ENCODE assay signal across 8 mouse cellular contexts in the genomic region with DNA sequence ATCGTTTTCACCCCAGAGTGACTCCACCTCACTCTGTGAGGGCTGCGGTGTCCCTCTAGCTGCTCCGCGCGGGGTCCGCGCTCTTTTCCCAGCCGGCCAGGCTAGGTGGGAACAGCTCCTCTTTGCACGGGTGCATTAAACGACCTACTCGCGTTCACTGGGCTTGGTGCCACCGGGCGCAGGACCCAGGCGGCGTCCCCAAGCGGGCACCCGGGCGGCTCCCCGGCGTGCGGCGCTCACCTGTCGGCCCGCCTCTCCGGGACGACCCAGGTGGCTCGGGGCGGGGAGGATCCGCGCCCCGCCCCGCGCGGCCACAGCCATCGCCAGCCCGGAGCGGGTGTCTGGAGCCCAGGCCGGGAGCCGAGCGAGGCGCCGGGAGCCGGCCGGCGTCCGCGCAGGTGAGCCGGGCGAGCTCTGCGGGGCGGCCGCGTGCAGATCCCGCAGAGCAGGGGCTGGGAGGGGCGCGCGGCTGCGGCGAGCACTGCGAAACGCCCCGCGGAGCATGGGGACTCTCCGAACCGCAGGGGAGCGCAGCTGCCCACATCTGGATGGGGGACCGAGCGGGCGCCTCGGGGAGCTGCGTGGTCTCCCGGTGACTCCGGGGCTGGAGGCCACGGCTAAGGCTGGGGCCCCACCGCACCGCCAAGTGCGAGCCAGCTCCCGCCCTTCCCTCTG. TPM values are rescaled to one million over a fixed set of nuclear protein-coding genes. Genes with fewer than 3 reads are reported as not detected.
A peak's percentile ranks its signal among the peaks of the same experiment; 100 is the strongest.
DNase-seq lines count a peak whose midpoint lies in the region; ATAC-seq and TF ChIP-seq lines count a peak whose summit lies in the region.

Lypd6b (plus strand) TSS at position 313 of the 675 bp plus-strand sequence.

- DNase-seq in cerebellum, adult 18-20 months: peak; percentile 13 to 42
- DNase-seq in cerebellum, adult 8-10 months: no peak
- DNase-seq in thymus, postnatal 0 days (ENCODE audit: low spot score): no peak
- DNase-seq in thymus, adult 18-20 months: no peak
- no peak for DNase-seq in liver, embryonic 14.5 days (ENCODE audit: low read depth in 3 of 3, low spot score in 3 of 3)
- no peak for DNase-seq in layer of hippocampus, adult 8-10 months (ENCODE audit: low spot score in 2 of 2)

- peak within 1 kb of the TSS; percentile 84 for H3K9ac ChIP-seq in hindbrain, embryonic 16.5 days (ENCODE audit: low read depth, low read length)
- no peak within 1 kb of the TSS for H3K9ac ChIP-seq in liver, embryonic 14.5 days (replicated peaks)
- H3K9ac ChIP-seq in neural tube, embryonic 13.5 days: peak within 1 kb of the TSS; percentile 77

- peaks cover 6% of the 10 kb centered on the region; the same call in 1 of the 2 replicates for H3K4me1 ChIP-seq in hindbrain, embryonic 16.5 days (ENCODE audit: control insufficient read depth, insufficient read depth, low read depth, low read length)
- no peaks in the 10 kb centered on the region for H3K4me1 ChIP-seq in liver, embryonic 14.5 days (replicated peaks; ENCODE audit: control insufficient read depth in 2 of 2, insufficient read depth in 2 of 2, low read length in 1 of 2)
- peaks cover 13% of the 10 kb centered on the region; the same call in 1 of the 2 replicates for H3K4me1 ChIP-seq in neural tube, embryonic 13.5 days (replicated peaks)

- peaks cover 7% of the 10 kb centered on the region for H3K27me3 ChIP-seq in hindbrain, embryonic 16.5 days (replicated peaks; ENCODE audit: control insufficient read depth, insufficient read depth, low read length)
- H3K27me3 ChIP-seq in liver, embryonic 14.5 days (ENCODE audit: control insufficient read depth, insufficient read depth, low read length): peaks cover 45% of the 10 kb centered on the region
- peaks cover 56% of the 10 kb centered on the region for H3K27me3 ChIP-seq in neural tube, embryonic 13.5 days

- H3K4me2 ChIP-seq in hindbrain, embryonic 16.5 days (ENCODE audit: low read length): peak within 1 kb of the TSS; percentile 100
- H3K4me2 ChIP-seq in liver, embryonic 14.5 days (ENCODE audit: low read depth): peak within 1 kb of the TSS; percentile 51
- peak within 1 kb of the TSS; percentile 100 for H3K4me2 ChIP-seq in neural tube, embryonic 13.5 days

- ATAC-seq in hindbrain, embryonic 16.5 days: peak; percentile 79
- no peak for ATAC-seq in liver, embryonic 14.5 days (ENCODE audit: insufficient read depth)
- peak; percentile 84 for ATAC-seq in neural tube, embryonic 13.5 days (ENCODE audit: low read depth)

- H3K36me3 ChIP-seq in hindbrain, embryonic 16.5 days (ENCODE audit: control insufficient read depth, insufficient read depth, low read length): no peaks in the 10 kb centered on the region
- no peaks in the 10 kb centered on the region for H3K36me3 ChIP-seq in liver, embryonic 14.5 days (replicated peaks; ENCODE audit: control insufficient read depth, insufficient read depth, low read depth)
- H3K36me3 ChIP-seq in neural tube, embryonic 13.5 days: no peaks in the 10 kb centered on the region

- no peak for TF ChIP-seq EP300 in liver, embryonic 14.5 days (IDR thresholded peaks at IDR 0.05; ENCODE audit: low read depth)

- peak within 1 kb of the TSS; percentile 59 for H3K4me3 ChIP-seq in hindbrain, embryonic 16.5 days (ENCODE audit: low read length)
- H3K4me3 ChIP-seq in liver, embryonic 14.5 days (ENCODE audit: insufficient read depth in 1 of 2, low read depth in 2 of 2, low read length in 2 of 2): peak within 1 kb of the TSS in 1 of 2 experiments; percentile 45; a peak in 2 of 4 replicates
- peak within 1 kb of the TSS; percentile 60 for H3K4me3 ChIP-seq in neural tube, embryonic 13.5 days

- under 1% methylated on average over 75 of the region's 79 CpGs for WGBS in hindbrain, embryonic 16.5 days
- 2% methylated on average over 69 of the region's 79 CpGs for whole genome bisulfite sequencing in liver, embryonic 14.5 days (ENCODE audit: insufficient replicate concordance)
- WGBS in neural tube, embryonic 13.5 days: under 1% methylated on average over 79 of the region's 79 CpGs

- no peak within 1 kb of the TSS for H3K27ac ChIP-seq in hindbrain, embryonic 16.5 days (ENCODE audit: low read depth, low read length)
- no peak within 1 kb of the TSS for H3K27ac ChIP-seq in liver, embryonic 14.5 days
- no peak within 1 kb of the TSS for H3K27ac ChIP-seq in neural tube, embryonic 13.5 days (replicated peaks)

- TF ChIP-seq CTCF in liver, embryonic 14.5 days (IDR thresholded peaks at IDR 0.05; ENCODE audit: low read depth): no peak

- no peaks in the 10 kb centered on the region for H3K9me3 ChIP-seq in hindbrain, embryonic 16.5 days (ENCODE audit: control insufficient read depth, low read length)
- no peaks in the 10 kb centered on the region for H3K9me3 ChIP-seq in liver, embryonic 14.5 days (ENCODE audit: control insufficient read depth, low read length)
- H3K9me3 ChIP-seq in neural tube, embryonic 13.5 days: no peaks in the 10 kb centered on the region

RNA-seq across cellular contexts. Expression of gene Lypd6b, which starts in this region (rescaled TPM):
- polyA plus RNA-seq in thymus, postnatal 0 days (2015; fragmentation: Nextera tagmentation; extraction: Ambion mirVana): 12.8 and 14.3 TPM in 2 replicates
- 15.6 and 18.8 TPM in 2 replicates for polyA plus RNA-seq in hindbrain, embryonic 16.5 days (2015; fragmentation: Nextera tagmentation; extraction: Ambion mirVana)
- polyA plus RNA-seq in liver, embryonic 14.5 days (2012; rRNA removed): 0.02 and 0.04 TPM in 2 replicates
- not detected in 2 replicates for polyA plus RNA-seq in liver, embryonic 14.5 days (2014; fragmentation: Nextera tagmentation; extraction: Ambion mirVana)
- polyA plus RNA-seq in neural tube, embryonic 13.5 days (2015; fragmentation: Nextera tagmentation; extraction: Ambion mirVana): 6.8 and 7.8 TPM in 2 replicates
- total RNA-seq in layer of hippocampus, adult 8-10 months (2022): 1 to 10 TPM; 3.7 to 6.0 (median 4.4) TPM

Comparison
In these comparisons a context has a peak if more than half of its experiments do, and no peak if none do; other contexts are left out.
1. DNase-seq: peak in cerebellum, adult 18-20 months (2 of 2); none in cerebellum, adult 8-10 months (single experiment), thymus, postnatal 0 days (single experiment), thymus, adult 18-20 months (0 of 2), liver, embryonic 14.5 days (0 of 3) and layer of hippocampus, adult 8-10 months (0 of 2).
2. Peak in every context shown above with its lines, with median percentiles within 50 percentile points of each other: H3K4me2 ChIP-seq.